Mouse (Mus musculus) spleen, adult 2 months (tissue): ENCODE measurements around the gene Popdc3. TPM values are rescaled to one million over a fixed set of nuclear protein-coding genes. Genes with fewer than 3 reads are reported as not detected.

ENCODE experiments used
- DNase-seq, 2 experiments: peaks; one replicate each; pipeline versions ENCODE4 v3.0.0 to v3.0.0-alpha.2; 2012 to 2021; ENCODE audit warnings: low spot score in 2 of 2, low read depth in 1 of 2
- H3K27ac ChIP-seq: fragments of 200-500 bp; 2 replicates; pipeline ENCODE4 v1.5.1; 2012; ENCODE audit warnings: low read length, inconsistent platforms; ENCODE audit not compliant: insufficient read depth
- H3K27me3 ChIP-seq: fragments of 200-500 bp; 2 replicates; pipeline ENCODE4 v1.6.1; 2012; ENCODE audit warnings: mild to moderate bottlenecking, moderate library complexity, low read length, inconsistent platforms; ENCODE audit not compliant: control insufficient read depth, insufficient read depth
- H3K36me3 ChIP-seq: fragments of 200-500 bp; 2 replicates; pipeline ENCODE4 v1.6.1; 2012; ENCODE audit warnings: mild to moderate bottlenecking, low read length, inconsistent platforms; ENCODE audit not compliant: control insufficient read depth, insufficient read depth
- H3K4me1 ChIP-seq: fragments of 200-500 bp; 2 replicates; pipeline ENCODE4 v1.6.1; 2011; ENCODE audit warnings: inconsistent platforms; ENCODE audit not compliant: control insufficient read depth, insufficient read depth, insufficient read length
- H3K4me3 ChIP-seq: fragments of 200-500 bp; 2 replicates; pipeline ENCODE4 v1.5.1; 2011; ENCODE audit warnings: mild to moderate bottlenecking, inconsistent platforms; ENCODE audit not compliant: insufficient read depth, insufficient read length; ENCODE audit errors: extremely low read depth
- CTCF ChIP-seq: fragments of 200-500 bp; IDR thresholded peaks from 2 replicates; pipeline ENCODE4 v1.5.1; 2011; ENCODE audit warnings: mild to moderate bottlenecking, inconsistent platforms; ENCODE audit not compliant: insufficient read depth, insufficient read length, insufficient replicate concordance; ENCODE audit errors: extremely low read depth
- POLR2A ChIP-seq: fragments of 200-500 bp; IDR thresholded peaks from 2 replicates; pipeline ENCODE4 v1.6.1; 2011; ENCODE audit warnings: low read depth, low read length, inconsistent platforms
- WGBS: fragments of 180-500 bp; shearing (Covaris S2); methylation state at CpG from one replicate; pipeline ENCODE4 v1.1.7; 2018; 5-methylcytosine and 5-hydroxymethylcytosine counted together
- polyA plus RNA-seq: library from polyadenylated mRNA; depleted of rRNA; stranded (reverse); fragments of >200 nt; gene quantifications from 2 replicates; pipeline ENCODE4 v1.2.3, GENCODE M21; 2012

Gene Popdc3
- polyA plus RNA-seq, 1 experiment = 0.46 TPM

GRCm38 (mm10) chr10:45173927-45174326 is 4.0 kb upstream of the Popdc3 start:
- Histone ChIP-seq H3K4me1 (no peaks in the 10 kb centered on the region), H3K36me3 (no peaks in the 10 kb centered on the region), H3K4me3 (no peak overlapping the region), H3K27ac (no peak overlapping the region), H3K27me3 (no peaks in the 10 kb centered on the region)
- DNase-seq = no peak
- 83% methylated on average over 8 of the region's 8 CpGs for WGBS
- no peak for TF ChIP-seq POLR2A
- no peak for TF ChIP-seq CTCF

GRCm38 (mm10) chr10:45174345-45174744 is 3.6 kb upstream of the Popdc3 start:
- Histone ChIP-seq H3K27me3 (no peaks in the 10 kb centered on the region), H3K4me1 (no peaks in the 10 kb centered on the region), H3K27ac (no peak overlapping the region), H3K4me3 (no peak overlapping the region), H3K36me3 (no peaks in the 10 kb centered on the region)
- TF ChIP-seq POLR2A (no peak), CTCF (no peak)
- no peak for DNase-seq
- WGBS = 86% methylated on average over 3 of the region's 3 CpGs

GRCm38 (mm10) chr10:45180677-45181326 is 2.9 kb downstream of the Popdc3 start:
- Histone ChIP-seq H3K36me3 (no peaks in the 10 kb centered on the region), H3K4me3 (no peak overlapping the region), H3K27me3 (no peaks in the 10 kb centered on the region), H3K27ac (no peak overlapping the region), H3K4me1 (no peaks in the 10 kb centered on the region)
- 95% methylated on average over 4 of the region's 4 CpGs for WGBS
- DNase-seq = no peak
- TF ChIP-seq POLR2A (no peak), CTCF (no peak)

- no peaks in the 10 kb centered on the region for H3K27me3 ChIP-seq
- no peaks in the 10 kb centered on the region for H3K4me1 ChIP-seq
- TF ChIP-seq POLR2A = no peak
- TF ChIP-seq CTCF = no peak
- H3K27ac ChIP-seq = no peak overlapping the region
- no peak for DNase-seq
- no peaks in the 10 kb centered on the region for H3K36me3 ChIP-seq
- 93% methylated on average over 3 of the region's 3 CpGs for WGBS
- no peak overlapping the region for H3K4me3 ChIP-seq
These were observed 3.4 kb downstream of the Popdc3 start for GRCm38 (mm10) chr10:45181344-45181743.

- Histone ChIP-seq H3K4me1 (no peaks in the 10 kb centered on the region), H3K4me3 (no peak overlapping the region), H3K36me3 (no peaks in the 10 kb centered on the region), H3K27me3 (no peaks in the 10 kb centered on the region), H3K27ac (no peak overlapping the region)
- WGBS = 90% methylated on average over 2 of the region's 2 CpGs
- DNase-seq = no peak
- no peak for TF ChIP-seq POLR2A
- TF ChIP-seq CTCF = no peak
These were observed 7.6 kb downstream of the Popdc3 start for GRCm38 (mm10) chr10:45185457-45185856.

- DNase-seq = no peak
- H3K4me1 ChIP-seq = no peaks in the 10 kb centered on the region
- H3K36me3 ChIP-seq = no peaks in the 10 kb centered on the region
- TF ChIP-seq POLR2A (no peak), CTCF (no peak)
- H3K27me3 ChIP-seq = no peaks in the 10 kb centered on the region
- WGBS = 81% methylated on average over 14 of the region's 14 CpGs
- no peak overlapping the region for H3K27ac ChIP-seq
- no peak overlapping the region for H3K4me3 ChIP-seq
These were observed 15.7 kb downstream of the Popdc3 start for GRCm38 (mm10) chr10:45193330-45194310.

- no peaks in the 10 kb centered on the region for H3K27me3 ChIP-seq
- no peak overlapping the region for H3K4me3 ChIP-seq
- 81% methylated on average over 5 of the region's 5 CpGs for WGBS
- no peak for DNase-seq
- H3K36me3 ChIP-seq = no peaks in the 10 kb centered on the region
- no peak for TF ChIP-seq POLR2A
- TF ChIP-seq CTCF = no peak
- no peaks in the 10 kb centered on the region for H3K4me1 ChIP-seq
- no peak overlapping the region for H3K27ac ChIP-seq
These were observed 16.6 kb downstream of the Popdc3 start for GRCm38 (mm10) chr10:45194531-45194930.
